32 mouse cellular contexts compared by ENCODE assay signal in genomic region chr3:97620657-97621056, GRCm38 (mm10). TPM values are rescaled to one million over a fixed set of nuclear protein-coding genes. Genes with fewer than 3 reads are reported as not detected.
A peak's percentile ranks its signal among the peaks of the same experiment; 100 is the strongest.
DNase-seq lines count a peak whose midpoint lies in the region; ATAC-seq and TF ChIP-seq lines count a peak whose summit lies in the region.
"Had no signal": no experiment of that assay in that cellular context is flagged by ENCODE, and none has a peak within 500 bp of the region (broad histone marks: within the 10 kb centered on the region; RNA-seq: fewer than 3 reads in every experiment).

No protein-coding gene starts in this region.

- H3K27me3 ChIP-seq in heart, embryonic 10.5 days (ENCODE audit: insufficient read depth, poor library complexity, severe bottlenecking): no peaks in the 10 kb centered on the region
- H3K27me3 ChIP-seq in intestine, embryonic 15.5 days (replicated peaks): no peaks in the 10 kb centered on the region
- H3K27me3 ChIP-seq in small intestine, adult 2 months (ENCODE audit: control insufficient read depth, insufficient read depth, low read length): no peaks in the 10 kb centered on the region
- H3K27me3 ChIP-seq: embryonic facial prominence, embryonic 12.5 days; embryonic facial prominence, embryonic 15.5 days; heart, embryonic 13.5 days had no signal

- H3K4me2 ChIP-seq in intestine, embryonic 15.5 days (replicated peaks): no peak overlapping the region
- H3K4me2 ChIP-seq: embryonic facial prominence, embryonic 12.5 days; embryonic facial prominence, embryonic 15.5 days; heart, embryonic 13.5 days; hindbrain, embryonic 14.5 days had no signal

- no peak overlapping the region for H3K4me3 ChIP-seq in heart, embryonic 10.5 days
- H3K4me3 ChIP-seq in intestine, embryonic 15.5 days (replicated peaks): no peak overlapping the region
- no peak overlapping the region for H3K4me3 ChIP-seq in small intestine, adult 2 months (ENCODE audit: low read depth, low read length)
- H3K4me3 ChIP-seq: embryonic facial prominence, embryonic 12.5 days; embryonic facial prominence, embryonic 15.5 days; gastrocnemius, adult 2 months; heart, embryonic 13.5 days had no signal

- H3K9me3 ChIP-seq in heart, embryonic 10.5 days: no peaks in the 10 kb centered on the region
- H3K9me3 ChIP-seq in intestine, embryonic 15.5 days: no peaks in the 10 kb centered on the region
- H3K9me3 ChIP-seq: embryonic facial prominence, embryonic 12.5 days; embryonic facial prominence, embryonic 15.5 days; heart, embryonic 13.5 days had no signal

- WGBS in heart, embryonic 10.5 days: 86% methylated on average over 4 of the region's 4 CpGs
- 73% methylated on average over 4 of the region's 4 CpGs for WGBS in intestine, embryonic 15.5 days
- 33% methylated on average over 4 of the region's 4 CpGs for WGBS in small intestine, adult 2 months

- DNase-seq in heart, adult 11 months: peak; percentile 6
- no peak for DNase-seq in heart, embryonic 10.5 days (ENCODE audit: low spot score)
- no peak for DNase-seq in layer of hippocampus, postnatal 14 days (ENCODE audit: low spot score in 2 of 2)
- no peak for DNase-seq in layer of hippocampus, postnatal 36 days
- DNase-seq: adrenal gland, adult 8-10 months; adrenal gland, postnatal 25 days; cerebellum, adult 18-20 months; cerebellum, adult 9-10 months; cerebellum, postnatal 25 days; forebrain, postnatal 0 days; gastrocnemius, adult 2 months; gastrocnemius, postnatal 14 days; heart, adult 18-20 months; heart, postnatal 14 days; heart, postnatal 4 days had no signal

- no peak for TF ChIP-seq POLR2A in small intestine, adult 2 months (IDR thresholded peaks at IDR 0.05; ENCODE audit: low read depth, low read length)

- H3K36me3 ChIP-seq in heart, embryonic 10.5 days: no peaks in the 10 kb centered on the region
- no peaks in the 10 kb centered on the region for H3K36me3 ChIP-seq in intestine, embryonic 15.5 days
- no peaks in the 10 kb centered on the region for H3K36me3 ChIP-seq in small intestine, adult 2 months (ENCODE audit: control insufficient read depth, insufficient read depth, low read length)
- H3K36me3 ChIP-seq: embryonic facial prominence, embryonic 12.5 days; embryonic facial prominence, embryonic 15.5 days; heart, embryonic 13.5 days had no signal

- no peak overlapping the region for H3K9ac ChIP-seq in intestine, embryonic 15.5 days
- H3K9ac ChIP-seq: embryonic facial prominence, embryonic 12.5 days; embryonic facial prominence, embryonic 15.5 days; forebrain, postnatal 0 days; heart, embryonic 13.5 days; hindbrain, embryonic 14.5 days had no signal

- peak; percentile 79 for ATAC-seq in intestine, embryonic 15.5 days
- ATAC-seq: activated CD4-positive, CD25-positive, alpha-beta regulatory T cell, adult 4 months; forebrain, embryonic 14.5 days; forebrain, postnatal 0 days; hindbrain, postnatal 0 days had no signal

- no peak overlapping the region for H3K27ac ChIP-seq in heart, embryonic 10.5 days
- H3K27ac ChIP-seq in intestine, embryonic 15.5 days: no peak overlapping the region
- peak overlapping the region; percentile 39; the same call in 1 of the 2 replicates for H3K27ac ChIP-seq in small intestine, adult 2 months (ENCODE audit: insufficient read depth, low read depth, low read length)
- H3K27ac ChIP-seq: embryonic facial prominence, embryonic 12.5 days; embryonic facial prominence, embryonic 15.5 days; gastrocnemius, adult 2 months; heart, embryonic 13.5 days; hindbrain, embryonic 14.5 days; hindbrain, postnatal 0 days had no signal

- TF ChIP-seq CTCF in small intestine, adult 2 months (IDR thresholded peaks at IDR 0.05; ENCODE audit: extremely low read depth, insufficient read length, insufficient replicate concordance, low read depth, low read length): no peak

- H3K4me1 ChIP-seq in heart, embryonic 10.5 days: no peaks in the 10 kb centered on the region
- no peaks in the 10 kb centered on the region for H3K4me1 ChIP-seq in intestine, embryonic 15.5 days (replicated peaks)
- H3K4me1 ChIP-seq in small intestine, adult 2 months (ENCODE audit: control insufficient read depth, insufficient read depth, insufficient read length, low read length): peaks cover 21% of the 10 kb centered on the region
- H3K4me1 ChIP-seq: embryonic facial prominence, embryonic 12.5 days; embryonic facial prominence, embryonic 15.5 days had no signal

RNA-seq across cellular contexts. Expression of gene Fmo5, which starts 7.9 kb away (rescaled TPM):
- polyA plus RNA-seq in heart, embryonic 10.5 days (2016; fragmentation: Nextera tagmentation; extraction: Ambion mirVana): 1.9 and 3.2 TPM in 2 replicates
- 30.8 and 33.0 TPM in 2 replicates for polyA plus RNA-seq in intestine, embryonic 15.5 days (2015; fragmentation: Nextera tagmentation; extraction: Ambion mirVana)
- 11.3 and 84.1 TPM in 2 replicates for polyA plus RNA-seq in small intestine, adult 2 months (2012; rRNA removed)
- 1 to 10 TPM; 2.0 to 3.1 TPM for total RNA-seq in layer of hippocampus, postnatal 14 days (2021)
- 1 to 10 TPM; 3.6 to 3.8 TPM for total RNA-seq in layer of hippocampus, postnatal 36 days (2021)

RNA-seq across cellular contexts. Expression of gene Chd1l, which starts 10.7 kb away (rescaled TPM):
- 21.7 and 22.8 TPM in 2 replicates for polyA plus RNA-seq in heart, embryonic 10.5 days (2016; fragmentation: Nextera tagmentation; extraction: Ambion mirVana)
- polyA plus RNA-seq in intestine, embryonic 15.5 days (2015; fragmentation: Nextera tagmentation; extraction: Ambion mirVana): 19.6 and 20.5 TPM in 2 replicates
- polyA plus RNA-seq in small intestine, adult 2 months (2012; rRNA removed): 1.5 and 2.3 TPM in 2 replicates
- 10 to 100 TPM in 1 of 2 experiments, 1 to 10 TPM in 1; 8.7 to 11.8 TPM for total RNA-seq in layer of hippocampus, postnatal 14 days (2021)
- 10 to 100 TPM in 1 of 2 experiments, 1 to 10 TPM in 1; 9.3 to 11.2 TPM for total RNA-seq in layer of hippocampus, postnatal 36 days (2021)

RNA-seq across cellular contexts. Expression of gene Prkab2, which starts 37.3 kb away (rescaled TPM):
- polyA plus RNA-seq in heart, embryonic 10.5 days (2016; fragmentation: Nextera tagmentation; extraction: Ambion mirVana): 16.2 and 25.6 TPM in 2 replicates
- 6.7 and 6.8 TPM in 2 replicates for polyA plus RNA-seq in intestine, embryonic 15.5 days (2015; fragmentation: Nextera tagmentation; extraction: Ambion mirVana)
- polyA plus RNA-seq in small intestine, adult 2 months (2012; rRNA removed): 0.90 and 1.2 TPM in 2 replicates
- 10 to 100 TPM; 36.5 to 38.2 TPM for total RNA-seq in layer of hippocampus, postnatal 14 days (2021)
- total RNA-seq in layer of hippocampus, postnatal 36 days (2021): 10 to 100 TPM; 40.7 to 41.2 TPM

RNA-seq across cellular contexts. Expression of gene Gm17651, which starts 53.8 kb away (rescaled TPM):
- not detected in 2 replicates for polyA plus RNA-seq in heart, embryonic 10.5 days (2016; fragmentation: Nextera tagmentation; extraction: Ambion mirVana)
- polyA plus RNA-seq in intestine, embryonic 15.5 days (2015; fragmentation: Nextera tagmentation; extraction: Ambion mirVana): not detected in 2 replicates
- not detected in 2 replicates for polyA plus RNA-seq in small intestine, adult 2 months (2012; rRNA removed)
- total RNA-seq in layer of hippocampus, postnatal 14 days (2021): not detected
- total RNA-seq in layer of hippocampus, postnatal 36 days (2021): not detected
- total RNA-seq: adrenal gland, adult 8-10 months; adrenal gland, postnatal 25 days; common myeloid progenitor, adult 5-6 weeks; ES-E14; forebrain, postnatal 0 days; gastrocnemius, adult 2 months; gastrocnemius, postnatal 14 days; gastrocnemius, postnatal 4 days; heart, adult 18-20 months; heart, postnatal 14 days; heart, postnatal 4 days; hindbrain, postnatal 0 days had no signal
- polyA plus RNA-seq: activated CD4-positive, CD25-positive, alpha-beta regulatory T cell, adult 4 months; brain, embryonic 14.5 days; embryonic facial prominence, embryonic 12.5 days; embryonic facial prominence, embryonic 15.5 days; forebrain, embryonic 11.5 days; forebrain, embryonic 14.5 days; forebrain, postnatal 0 days; frontal cortex, adult 2 months; heart, embryonic 13.5 days; heart, embryonic 16.5 days; hindbrain, embryonic 11.5 days; hindbrain, embryonic 14.5 days; hindbrain, postnatal 0 days had no signal
